Mouse (Mus musculus) spleen, adult 18-20 months (tissue): ENCODE data around the gene Cfb.
A peak's percentile ranks its signal among the peaks of the same experiment; 100 is the strongest.
"Not testable (repeated sequence)": the region's sequence is repeated elsewhere in the genome, so short reads cannot be mapped to it uniquely, and the experiment has no call there.

ENCODE experiments used
- DNase-seq, 2 experiments: peaks; one replicate each; pipeline ENCODE4 v3.0.0; 2022; ENCODE audit warnings: mixed read lengths in 2 of 2

Cfb gene

GRCm38 (mm10) chr17:34862416-34863081, at the start of gene Cfb:
Gene Cfb (minus strand): TSS chr17:34862518.
- no peak for DNase-seq

DNA sequence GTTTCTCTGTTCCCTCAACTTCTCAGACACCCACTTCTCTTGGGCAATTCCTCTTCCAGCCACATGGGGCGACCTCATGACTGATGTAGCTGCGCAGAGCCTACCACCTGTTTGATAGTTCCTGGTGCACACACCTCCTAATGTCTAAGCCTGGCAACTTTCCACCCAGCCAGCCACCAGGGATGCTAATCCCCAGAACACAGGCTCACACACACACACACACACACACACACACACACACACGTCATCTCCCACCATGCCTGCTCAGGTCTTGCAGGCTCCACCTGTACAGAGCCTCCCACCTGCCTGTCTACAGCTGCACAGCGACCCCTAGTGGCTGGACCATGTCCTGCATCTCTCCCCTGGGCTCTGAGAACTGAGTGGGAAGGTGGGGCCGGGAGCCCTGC, 49.6 kb upstream of the Cfb start:
- DNase-seq, result peak; percentile 72 to 89

DNA sequence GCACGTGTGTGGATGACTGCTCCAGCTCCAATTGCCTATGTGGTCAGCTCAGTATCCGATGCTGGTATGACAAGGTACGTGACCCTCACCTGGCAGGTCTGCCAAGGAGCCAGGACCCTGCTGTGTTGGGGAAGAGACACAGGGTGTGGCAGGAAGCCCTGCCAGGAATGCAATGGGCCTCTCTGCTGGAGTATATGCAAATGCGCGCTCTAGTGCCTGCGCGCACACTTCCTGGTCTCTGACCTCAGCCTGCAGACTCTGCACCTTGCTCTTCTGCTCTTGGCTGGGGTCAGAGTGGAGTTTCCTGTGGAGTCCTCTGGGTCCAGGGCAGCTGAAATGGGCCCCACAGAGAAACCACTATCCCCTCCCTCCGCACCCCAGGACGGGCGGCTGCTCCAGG, 48.7 kb upstream of the Cfb start:
- no peak for DNase-seq

GRCm38 (mm10) chr17:34902895-34903294, 40.6 kb upstream of the Cfb start:
- DNase-seq, result no peak

DNA sequence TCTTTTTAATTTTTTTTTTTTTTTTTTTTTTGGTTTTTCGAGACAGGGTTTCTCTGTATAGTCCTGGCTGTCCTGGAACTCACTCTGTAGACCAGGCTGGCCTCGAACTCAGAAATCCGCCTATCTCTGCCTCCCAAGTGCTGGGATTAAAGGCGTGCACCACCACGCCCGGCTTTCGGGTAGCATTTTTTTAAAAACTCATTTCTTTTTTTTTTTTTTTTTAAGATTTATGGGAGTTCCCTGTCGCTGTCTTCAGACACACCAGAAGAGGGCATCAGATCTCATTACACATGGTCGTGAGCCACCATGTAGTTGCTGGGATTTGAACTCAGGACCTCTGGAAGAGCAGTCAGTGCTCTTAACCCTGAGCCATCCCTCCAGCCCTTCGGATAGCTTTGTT, 39.6 kb upstream of the Cfb start:
- not testable (repeated sequence) for DNase-seq

DNA sequence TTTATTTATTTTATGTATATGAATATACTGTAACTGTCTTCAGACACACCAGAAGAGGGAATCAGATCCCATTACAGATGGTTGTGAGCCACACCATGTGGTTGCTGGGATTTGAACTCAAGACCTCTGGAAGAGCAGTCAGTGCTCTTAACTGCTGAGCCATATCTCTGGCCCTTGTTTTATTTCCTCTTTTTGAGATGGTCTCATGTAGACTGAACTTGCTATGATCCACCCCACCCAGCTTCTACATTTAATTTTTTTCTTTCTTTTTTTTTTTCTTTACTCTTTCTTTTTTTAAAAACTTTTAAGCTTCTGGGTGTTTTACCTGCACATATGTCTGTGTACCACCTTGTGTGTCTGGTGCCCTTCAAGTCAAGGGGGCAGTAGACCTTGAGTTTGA, 38.5 kb upstream of the Cfb start:
- not testable (repeated sequence) for DNase-seq

GRCm38 (mm10) chr17:34899890-34900243, 37.5 kb upstream of the Cfb start:
- DNase-seq, result no peak

DNA sequence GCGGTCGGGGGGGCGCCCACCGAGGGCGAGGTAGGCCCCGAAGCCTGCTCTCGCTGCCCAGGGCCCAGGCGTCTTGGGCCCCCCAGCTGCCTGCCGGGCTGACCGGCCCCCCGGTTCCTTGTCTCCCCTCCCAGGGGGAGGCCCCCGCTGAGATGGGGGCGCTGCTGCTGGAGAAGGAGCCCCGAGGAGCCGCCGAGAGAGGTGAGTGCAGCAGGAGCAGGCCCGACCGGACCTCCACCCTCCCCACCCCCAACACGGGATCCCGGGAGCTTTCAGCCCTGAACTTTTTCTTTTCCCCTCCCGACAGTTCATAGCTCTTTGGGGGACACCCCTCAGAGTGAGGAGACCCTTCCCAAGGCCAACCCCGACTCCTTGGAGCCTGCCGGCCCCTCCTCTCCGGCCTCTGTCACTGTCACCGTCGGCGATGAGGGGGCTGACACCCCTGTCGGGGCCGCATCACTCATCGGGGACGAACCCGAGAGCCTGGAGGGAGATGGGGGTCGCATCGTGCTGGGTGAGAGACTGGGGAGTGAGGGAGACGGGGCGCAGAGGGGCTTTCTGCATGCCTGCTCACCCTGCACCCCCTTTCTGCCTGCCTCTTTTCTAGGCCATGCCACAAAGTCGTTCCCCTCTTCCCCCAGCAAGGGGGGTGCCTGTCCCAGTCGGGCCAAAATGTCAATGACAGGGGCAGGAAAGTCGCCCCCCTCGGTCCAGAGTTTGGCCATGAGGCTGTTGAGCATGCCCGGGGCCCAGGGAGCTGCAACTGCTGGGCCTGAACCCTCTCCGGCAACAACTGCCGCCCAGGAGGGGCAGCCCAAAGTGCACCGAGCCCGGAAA, 37.0 kb upstream of the Cfb start:
- peak; percentile 41 to 55 for DNase-seq

GRCm38 (mm10) chr17:34898706-34899052, 36.4 kb upstream of the Cfb start:
- no peak for DNase-seq

DNA sequence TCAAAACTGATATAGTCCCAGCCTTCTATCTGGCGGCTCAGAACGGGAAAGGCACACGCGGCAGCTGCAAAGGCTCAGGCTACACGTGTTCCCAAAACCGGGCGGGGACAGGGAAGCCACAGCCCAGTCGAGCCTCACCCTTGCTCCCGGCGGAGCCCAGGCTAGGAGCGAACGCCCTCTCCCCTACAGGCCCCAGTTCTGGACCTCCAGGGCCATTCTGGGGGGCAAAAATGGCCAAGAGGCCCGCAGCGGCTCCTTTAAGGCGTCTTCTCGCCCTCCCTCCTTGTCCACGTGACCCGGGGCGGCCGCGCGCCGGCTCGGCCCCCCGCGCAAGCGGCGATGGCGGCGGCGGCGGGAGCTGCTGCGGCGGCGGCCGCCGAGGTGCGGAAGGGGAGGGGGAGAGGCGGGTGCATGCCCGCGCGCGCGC, 35.9 kb upstream of the Cfb start, which contains the start of the genes C2 and Ehmt2:
Gene C2 (minus strand): TSS at position 106 of the 427 bp plus-strand sequence.
Gene Ehmt2 (plus strand): TSS at position 310 of the 427 bp plus-strand sequence.
- peak; percentile 76 to 82 for DNase-seq

DNA sequence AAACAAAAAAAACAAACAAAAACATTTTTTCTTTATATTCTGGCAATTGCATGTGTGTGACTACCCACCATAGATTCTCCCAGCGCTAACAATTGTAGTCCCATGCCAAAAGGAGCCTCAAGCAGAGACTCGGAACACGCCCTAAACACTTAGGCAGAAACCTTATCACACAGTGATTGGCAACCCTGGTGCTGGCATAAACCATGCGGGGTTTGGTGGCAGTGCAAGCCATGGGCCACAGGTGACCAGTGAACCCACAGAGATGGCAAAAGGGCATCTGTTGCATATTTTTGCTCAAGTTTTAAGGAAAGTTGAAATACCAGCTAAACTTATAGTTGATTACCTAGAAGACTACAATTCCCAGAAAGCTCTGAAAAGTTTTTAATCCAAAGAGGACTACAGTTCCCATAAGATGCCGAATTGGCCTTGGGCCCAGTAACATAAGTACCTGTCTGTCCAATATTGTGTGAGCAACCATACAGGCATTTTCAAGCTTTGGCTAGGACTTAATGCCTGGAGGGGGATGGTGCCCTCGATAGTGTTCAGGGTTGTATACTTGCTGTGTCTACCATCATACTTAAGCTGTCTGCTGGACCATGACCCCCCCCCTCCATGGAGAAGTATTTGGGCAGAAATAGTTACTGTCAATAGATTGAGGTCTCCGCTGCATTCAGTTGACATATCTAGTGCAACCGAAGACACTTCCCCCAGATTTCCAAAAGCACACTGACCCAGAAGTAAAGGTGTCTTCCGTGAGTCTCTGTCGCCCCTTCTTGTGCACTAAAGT, 35.2 kb upstream of the Cfb start:
- no peak for DNase-seq

- DNase-seq, result no peak
These were observed 34.0 kb upstream of the Cfb start for GRCm38 (mm10) chr17:34896366-34896765.

GRCm38 (mm10) chr17:34895724-34896123, 33.4 kb upstream of the Cfb start:
- DNase-seq, result no peak

DNA sequence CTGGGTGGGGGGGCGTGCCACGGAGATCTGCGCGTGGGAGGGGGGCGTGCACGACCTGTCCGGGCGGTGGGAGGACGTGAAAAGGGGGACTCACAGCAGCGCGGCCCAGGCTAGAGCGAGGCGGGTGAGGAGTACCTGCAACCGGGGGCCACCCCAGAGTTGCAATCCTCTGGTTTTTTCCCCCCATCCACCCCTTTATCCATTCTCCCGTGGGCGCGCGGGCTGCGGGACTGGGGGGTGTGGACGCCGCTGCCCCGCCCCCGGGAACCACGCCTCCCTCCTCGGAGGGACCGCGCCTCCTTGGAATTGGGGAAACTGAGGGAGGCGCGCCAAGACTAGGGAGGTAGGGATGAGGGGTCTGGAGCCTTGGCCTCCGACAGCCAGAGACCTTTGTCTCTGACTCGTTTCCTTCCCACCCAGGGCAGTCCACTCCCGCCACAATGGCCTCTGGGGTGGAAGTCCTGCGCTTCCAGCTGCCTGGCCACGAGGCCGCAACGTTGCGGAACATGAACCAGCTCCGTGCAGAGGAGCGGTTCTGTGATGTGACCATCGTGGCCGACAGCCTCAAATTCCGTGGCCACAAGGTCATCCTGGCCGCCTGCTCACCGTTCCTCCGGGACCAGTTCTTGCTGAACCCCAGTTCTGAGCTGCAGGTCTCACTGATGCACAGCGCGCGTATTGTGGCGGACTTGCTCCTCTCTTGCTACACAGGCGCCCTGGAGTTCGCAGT, 32.6 kb upstream of the Cfb start:
- DNase-seq, result peak in 1 of 2 experiments; percentile 56

- peak; percentile 90 to 94 for DNase-seq
These were observed 31.8 kb upstream of the Cfb start for GRCm38 (mm10) chr17:34894074-34894597.

GRCm38 (mm10) chr17:34893072-34893824, 30.9 kb upstream of the Cfb start:
- no peak for DNase-seq

- no peak for DNase-seq
These were observed 29.1 kb upstream of the Cfb start for GRCm38 (mm10) chr17:34891377-34891776.

DNA sequence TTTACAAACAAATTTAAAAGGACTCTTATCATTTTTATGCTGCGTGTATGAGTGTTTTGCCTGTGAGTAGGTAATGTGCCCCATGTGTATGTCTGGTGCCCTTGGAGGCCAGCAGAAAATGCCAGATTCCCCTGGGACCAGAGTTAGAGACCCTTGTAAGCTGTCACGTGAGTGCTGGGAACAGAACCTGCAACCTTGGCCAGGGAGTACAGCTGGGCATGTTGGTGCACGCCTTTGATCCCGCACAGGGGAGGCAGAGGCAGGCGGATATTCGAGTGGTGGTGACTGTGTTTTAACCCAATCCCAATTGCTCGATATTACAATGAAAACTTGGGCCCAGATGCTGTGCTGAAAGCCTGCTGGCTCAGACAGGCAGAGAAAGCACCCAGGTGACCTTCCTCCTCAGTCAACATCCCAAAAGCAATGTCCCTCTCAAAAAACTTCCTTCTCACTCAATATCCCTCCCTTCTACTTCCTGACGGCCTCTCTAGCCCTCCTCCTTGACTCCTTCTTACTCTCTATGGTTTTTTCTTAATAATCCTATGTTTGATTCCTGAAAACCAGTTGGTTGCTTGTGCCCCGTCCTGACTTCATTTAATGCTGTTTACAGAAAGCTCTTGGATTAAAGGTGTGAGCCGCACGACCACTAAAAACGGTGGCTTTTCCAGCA, 27.9 kb upstream of the Cfb start:
- DNase-seq, result no peak

DNA sequence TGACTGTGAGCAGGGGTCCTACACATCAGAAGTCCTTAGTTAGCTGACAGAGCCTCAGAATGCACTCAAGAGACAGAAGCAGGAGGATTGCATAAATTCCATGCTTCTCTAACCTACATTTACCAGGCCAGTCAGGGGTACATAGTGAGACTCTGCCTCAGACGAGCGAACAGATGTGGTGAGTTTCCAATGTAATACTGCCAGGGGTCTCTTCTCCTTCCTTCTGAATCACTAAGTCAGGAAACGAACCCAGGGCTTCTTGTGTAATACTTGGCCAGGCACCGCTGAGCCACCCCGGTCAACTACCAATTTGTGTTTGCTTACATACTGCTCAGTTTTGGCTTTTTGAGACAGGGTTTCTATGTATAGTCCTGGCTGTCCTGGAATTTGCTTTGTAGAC, 25.6 kb upstream of the Cfb start:
- no peak for DNase-seq

GRCm38 (mm10) chr17:34885615-34886014, 23.3 kb upstream of the Cfb start:
- DNase-seq, result no peak

- DNase-seq, result no peak
These were observed 22.4 kb upstream of the Cfb start for GRCm38 (mm10) chr17:34884704-34885103.
